Mouse (Mus musculus): ENCODE measurements around the gene Tmtc2. TPM values are rescaled to one million over a fixed set of nuclear protein-coding genes. Genes with fewer than 3 reads are reported as not detected.

Gene Tmtc2
- polyA plus RNA-seq, 1 experiment from 2014 or later, result 3.5 TPM

DNA sequence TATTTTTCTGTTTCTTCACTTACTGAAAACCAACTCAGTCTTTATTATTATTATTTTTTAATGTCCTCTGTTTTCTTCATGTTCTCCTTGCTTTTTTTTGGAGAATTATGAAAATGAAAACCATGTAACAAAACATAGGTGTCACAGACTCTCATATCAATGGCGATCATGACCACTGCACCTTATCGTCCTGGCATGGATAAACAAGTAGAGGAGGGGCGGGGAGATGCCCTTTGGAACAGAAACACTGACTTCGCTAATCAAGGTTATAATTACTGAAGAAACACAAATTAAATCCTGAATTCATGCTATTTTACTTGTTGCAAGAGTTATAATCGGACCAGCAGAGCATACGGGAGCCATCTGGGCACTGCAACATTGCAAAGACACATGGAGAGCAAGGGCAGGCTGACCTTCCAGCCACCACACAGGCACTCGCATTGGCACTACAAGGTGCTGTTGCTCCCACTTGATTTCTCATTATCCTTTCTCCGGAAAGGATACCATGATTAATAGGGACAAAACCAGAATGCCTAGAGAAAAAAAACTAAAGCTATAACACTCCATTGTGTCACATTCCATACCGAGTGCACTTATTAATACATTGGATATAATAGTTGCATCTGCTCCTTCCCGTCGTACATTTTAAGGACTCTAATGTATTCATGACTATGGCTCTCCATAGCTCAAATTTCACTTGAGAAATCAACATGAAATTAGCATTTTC is 172.3 kb downstream of the Tmtc2 start:
- no peaks in the 10 kb centered on the region for H3K4me1 ChIP-seq (replicated peaks; ENCODE audit: control insufficient read depth, insufficient read depth, low read length)
- H3K4me2 ChIP-seq, result no peak overlapping the region
- H3K4me3 ChIP-seq (ENCODE audit: low read depth, low read length), result no peak overlapping the region
- no peaks in the 10 kb centered on the region for H3K27me3 ChIP-seq (replicated peaks; ENCODE audit: control insufficient read depth, insufficient read depth, low read length)
- H3K9me3 ChIP-seq (ENCODE audit: control insufficient read depth, low read length), result no peaks in the 10 kb centered on the region
- H3K36me3 ChIP-seq (ENCODE audit: control insufficient read depth, insufficient read depth, low read length), result no peaks in the 10 kb centered on the region
- no peak for DNase-seq (ENCODE audit: low spot score)
- no peak overlapping the region for H3K9ac ChIP-seq (ENCODE audit: low read depth, low read length)
- WGBS, result 90% methylated on average over 11 of the region's 11 CpGs
- no peak overlapping the region for H3K27ac ChIP-seq (ENCODE audit: low read depth, low read length)
- ATAC-seq (replicated peaks; ENCODE audit: low FRiP score), result no peak

DNA sequence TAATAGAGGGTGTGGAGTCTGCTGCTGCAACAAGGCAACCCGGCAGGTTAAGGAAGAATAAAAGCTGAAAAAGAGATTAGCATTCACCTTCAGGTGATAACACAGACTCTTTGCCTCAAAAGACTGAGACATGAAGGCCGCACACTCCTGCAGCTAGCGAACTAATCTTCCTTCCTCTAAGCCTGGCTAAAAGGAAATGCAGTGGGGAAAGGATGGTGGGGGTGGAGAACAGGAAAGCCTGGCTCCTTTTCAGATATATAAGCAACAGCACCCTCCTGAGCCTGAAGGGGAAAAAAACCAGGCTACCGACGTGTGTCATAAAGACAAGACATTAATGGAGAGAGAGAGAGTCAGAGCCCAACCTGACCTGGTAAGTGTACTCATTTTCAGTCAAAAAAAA is 174.9 kb downstream of the Tmtc2 start:
- ATAC-seq (replicated peaks; ENCODE audit: low FRiP score), result no peak
- Histone ChIP-seq H3K9me3 (ENCODE audit: control insufficient read depth, low read length) (no peaks in the 10 kb centered on the region), H3K9ac (ENCODE audit: low read depth, low read length) (no peak overlapping the region), H3K27me3 (replicated peaks; ENCODE audit: control insufficient read depth, insufficient read depth, low read length) (no peaks in the 10 kb centered on the region), H3K4me2 (no peak overlapping the region), H3K27ac (ENCODE audit: low read depth, low read length) (no peak overlapping the region), H3K4me1 (replicated peaks; ENCODE audit: control insufficient read depth, insufficient read depth, low read length) (no peaks in the 10 kb centered on the region), H3K36me3 (ENCODE audit: control insufficient read depth, insufficient read depth, low read length) (no peaks in the 10 kb centered on the region), H3K4me3 (ENCODE audit: low read depth, low read length) (no peak overlapping the region)
- WGBS, result 27% methylated on average over 5 of the region's 5 CpGs
- no peak for DNase-seq (ENCODE audit: low spot score)

DNA sequence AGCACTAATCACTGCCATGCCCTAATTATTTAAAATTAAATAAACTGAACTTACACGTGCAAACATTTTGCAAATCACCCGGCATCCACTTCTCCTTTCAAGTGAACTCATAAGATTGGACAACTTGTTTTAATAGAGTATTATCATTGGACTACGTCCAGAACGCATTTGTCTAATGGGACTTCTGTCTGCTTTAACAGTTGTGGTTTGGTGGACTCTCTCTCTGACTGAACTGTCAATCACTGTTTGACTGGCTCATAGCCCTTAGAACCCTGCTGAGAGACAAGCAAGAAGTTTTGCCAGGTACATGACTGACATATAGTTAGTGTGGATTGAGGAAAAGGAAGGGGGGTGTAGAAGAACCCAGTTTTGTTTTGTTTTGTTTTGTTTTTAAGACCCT is 190.2 kb downstream of the Tmtc2 start:
- Histone ChIP-seq H3K9ac (ENCODE audit: low read depth, low read length) (no peak overlapping the region), H3K4me1 (replicated peaks; ENCODE audit: control insufficient read depth, insufficient read depth, low read length) (no peaks in the 10 kb centered on the region), H3K4me2 (no peak overlapping the region), H3K36me3 (ENCODE audit: control insufficient read depth, insufficient read depth, low read length) (no peaks in the 10 kb centered on the region), H3K27me3 (replicated peaks; ENCODE audit: control insufficient read depth, insufficient read depth, low read length) (no peaks in the 10 kb centered on the region), H3K4me3 (ENCODE audit: low read depth, low read length) (no peak overlapping the region), H3K27ac (ENCODE audit: low read depth, low read length) (no peak overlapping the region), H3K9me3 (ENCODE audit: control insufficient read depth, low read length) (no peaks in the 10 kb centered on the region)
- DNase-seq (ENCODE audit: low spot score) (no peak), ATAC-seq (replicated peaks; ENCODE audit: low FRiP score) (no peak)
- WGBS, result 68% methylated on average over 4 of the region's 4 CpGs

DNA sequence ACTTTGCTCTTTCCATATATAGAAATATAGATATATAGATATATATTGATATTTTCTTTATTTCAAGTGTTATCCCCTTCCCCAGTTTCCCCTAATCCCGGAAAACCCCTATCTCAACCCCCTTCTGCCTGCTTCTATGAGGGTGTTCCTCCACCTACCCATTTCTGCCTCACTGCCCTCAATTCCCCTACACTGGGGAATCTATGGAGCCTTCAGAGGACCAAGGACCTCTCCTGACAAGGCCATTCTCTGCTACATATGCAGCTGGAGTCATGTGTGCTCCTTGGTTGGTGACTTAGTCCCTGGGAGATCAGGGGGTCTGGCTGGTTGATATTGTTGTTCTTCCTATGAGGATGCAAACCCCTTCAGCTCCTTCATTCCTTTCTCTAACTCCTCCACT is 192.5 kb downstream of the Tmtc2 start:
- Histone ChIP-seq H3K4me3 (ENCODE audit: low read depth, low read length) (no peak overlapping the region), H3K4me1 (replicated peaks; ENCODE audit: control insufficient read depth, insufficient read depth, low read length) (no peaks in the 10 kb centered on the region), H3K27me3 (replicated peaks; ENCODE audit: control insufficient read depth, insufficient read depth, low read length) (no peaks in the 10 kb centered on the region), H3K27ac (ENCODE audit: low read depth, low read length) (no peak overlapping the region), H3K9ac (ENCODE audit: low read depth, low read length) (no peak overlapping the region), H3K9me3 (ENCODE audit: control insufficient read depth, low read length) (no peaks in the 10 kb centered on the region), H3K36me3 (ENCODE audit: control insufficient read depth, insufficient read depth, low read length) (no peaks in the 10 kb centered on the region), H3K4me2 (no peak overlapping the region)
- WGBS, result 83% methylated on average over 1 of the region's 1 CpGs
- no peak for ATAC-seq (replicated peaks; ENCODE audit: low FRiP score)
- no peak for DNase-seq (ENCODE audit: low spot score)

DNA sequence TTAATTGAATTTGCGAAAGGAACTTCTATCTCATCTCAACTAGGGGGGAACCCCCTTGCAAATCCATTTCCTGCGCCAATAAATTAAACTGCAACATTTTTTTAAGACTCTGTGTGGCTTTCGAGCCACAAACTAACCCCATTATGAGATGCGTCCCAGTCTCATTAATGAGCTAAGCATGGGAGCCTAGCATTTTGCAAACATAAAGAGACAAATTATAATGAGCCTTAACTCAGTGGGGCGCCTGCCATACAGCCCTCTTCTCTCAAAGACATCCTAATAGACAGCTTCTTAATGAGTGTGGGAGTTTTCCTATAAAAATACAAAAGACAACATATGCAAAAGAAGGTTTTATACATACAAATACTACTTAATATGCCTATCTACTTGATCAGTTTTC is 193.0 kb downstream of the Tmtc2 start:
- no peak for DNase-seq (ENCODE audit: low spot score)
- WGBS, result 81% methylated on average over 5 of the region's 5 CpGs
- no peak overlapping the region for H3K9ac ChIP-seq (ENCODE audit: low read depth, low read length)
- no peak overlapping the region for H3K4me3 ChIP-seq (ENCODE audit: low read depth, low read length)
- no peak overlapping the region for H3K4me2 ChIP-seq
- H3K4me1 ChIP-seq (replicated peaks; ENCODE audit: control insufficient read depth, insufficient read depth, low read length), result no peaks in the 10 kb centered on the region
- H3K27me3 ChIP-seq (replicated peaks; ENCODE audit: control insufficient read depth, insufficient read depth, low read length), result no peaks in the 10 kb centered on the region
- ATAC-seq (replicated peaks; ENCODE audit: low FRiP score), result no peak
- H3K27ac ChIP-seq (ENCODE audit: low read depth, low read length), result no peak overlapping the region
- H3K36me3 ChIP-seq (ENCODE audit: control insufficient read depth, insufficient read depth, low read length), result no peaks in the 10 kb centered on the region
- H3K9me3 ChIP-seq (ENCODE audit: control insufficient read depth, low read length), result no peaks in the 10 kb centered on the region

DNA sequence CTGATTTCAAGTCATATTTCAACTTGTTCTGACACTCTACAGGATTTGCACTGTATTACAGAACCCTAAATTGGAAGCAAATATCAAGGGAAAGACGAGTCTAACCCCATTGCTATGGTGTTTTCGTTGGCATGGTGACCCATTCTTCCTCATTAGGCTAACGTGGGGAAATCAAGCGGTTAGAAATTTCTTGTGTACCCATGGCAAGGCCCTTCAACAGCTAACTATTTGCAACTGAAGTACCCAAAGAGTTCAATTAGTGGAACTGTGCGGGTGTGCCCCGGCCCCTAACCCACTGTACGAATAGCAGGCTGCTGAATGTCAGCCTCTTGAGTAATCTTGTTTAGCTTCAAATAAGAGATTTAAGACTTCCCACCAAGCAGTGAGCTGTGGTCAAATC is 193.7 kb downstream of the Tmtc2 start:
- H3K36me3 ChIP-seq (ENCODE audit: control insufficient read depth, insufficient read depth, low read length), result no peaks in the 10 kb centered on the region
- no peak overlapping the region for H3K9ac ChIP-seq (ENCODE audit: low read depth, low read length)
- no peak for ATAC-seq (replicated peaks; ENCODE audit: low FRiP score)
- no peaks in the 10 kb centered on the region for H3K27me3 ChIP-seq (replicated peaks; ENCODE audit: control insufficient read depth, insufficient read depth, low read length)
- no peaks in the 10 kb centered on the region for H3K9me3 ChIP-seq (ENCODE audit: control insufficient read depth, low read length)
- H3K4me3 ChIP-seq (ENCODE audit: low read depth, low read length), result no peak overlapping the region
- 77% methylated on average over 7 of the region's 7 CpGs for WGBS
- DNase-seq (ENCODE audit: low spot score), result no peak
- H3K4me1 ChIP-seq (replicated peaks; ENCODE audit: control insufficient read depth, insufficient read depth, low read length), result no peaks in the 10 kb centered on the region
- no peak overlapping the region for H3K4me2 ChIP-seq
- no peak overlapping the region for H3K27ac ChIP-seq (ENCODE audit: low read depth, low read length)

DNA sequence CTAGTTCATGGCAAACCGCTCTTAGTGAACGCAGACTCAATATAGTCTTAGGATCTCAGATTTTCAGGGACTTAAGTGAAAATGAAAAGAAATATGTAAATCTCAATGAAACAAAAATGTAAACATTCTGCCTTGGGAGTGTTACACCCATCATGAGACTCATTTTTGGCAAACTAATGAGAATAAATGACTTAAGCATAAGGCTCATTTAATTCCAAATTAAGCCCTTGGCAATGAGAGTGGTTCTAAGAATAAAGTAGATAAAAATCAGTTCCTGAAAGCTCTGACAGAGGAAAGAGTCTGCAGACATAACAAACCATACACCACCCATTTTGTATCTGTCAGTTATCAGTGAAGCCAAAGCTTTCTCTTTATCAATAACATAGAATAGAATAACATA is 196.5 kb downstream of the Tmtc2 start:
- Histone ChIP-seq H3K4me1 (replicated peaks; ENCODE audit: control insufficient read depth, insufficient read depth, low read length) (no peaks in the 10 kb centered on the region), H3K9me3 (ENCODE audit: control insufficient read depth, low read length) (peaks cover 2% of the 10 kb centered on the region), H3K4me2 (no peak overlapping the region), H3K36me3 (ENCODE audit: control insufficient read depth, insufficient read depth, low read length) (no peaks in the 10 kb centered on the region), H3K9ac (ENCODE audit: low read depth, low read length) (no peak overlapping the region), H3K4me3 (ENCODE audit: low read depth, low read length) (no peak overlapping the region), H3K27me3 (replicated peaks; ENCODE audit: control insufficient read depth, insufficient read depth, low read length) (no peaks in the 10 kb centered on the region), H3K27ac (ENCODE audit: low read depth, low read length) (no peak overlapping the region)
- ATAC-seq (replicated peaks; ENCODE audit: low FRiP score) (no peak), DNase-seq (ENCODE audit: low spot score) (no peak)
- 89% methylated on average over 2 of the region's 2 CpGs for WGBS

DNA sequence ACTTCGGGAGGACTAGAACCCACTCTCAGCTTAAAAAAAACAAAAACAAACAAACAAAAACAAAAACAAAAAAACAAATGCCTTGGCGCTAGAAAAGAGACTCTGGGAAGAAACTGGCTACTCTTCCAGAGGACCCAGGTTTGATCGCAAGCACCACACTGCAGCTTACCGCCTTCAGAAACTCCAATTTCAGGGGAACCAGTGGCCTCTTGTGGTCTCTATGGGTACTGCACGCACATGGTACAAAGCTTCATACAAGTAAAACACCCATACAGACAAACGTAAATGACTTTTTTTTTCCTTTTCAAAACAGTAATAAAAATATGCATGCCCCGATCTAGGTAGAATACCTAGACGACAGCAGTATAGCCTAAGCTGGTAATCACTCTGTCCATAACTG is 201.0 kb downstream of the Tmtc2 start:
- Histone ChIP-seq H3K4me3 (ENCODE audit: low read depth, low read length) (no peak overlapping the region), H3K9me3 (ENCODE audit: control insufficient read depth, low read length) (peaks cover 2% of the 10 kb centered on the region), H3K4me2 (no peak overlapping the region), H3K4me1 (replicated peaks; ENCODE audit: control insufficient read depth, insufficient read depth, low read length) (no peaks in the 10 kb centered on the region), H3K36me3 (ENCODE audit: control insufficient read depth, insufficient read depth, low read length) (no peaks in the 10 kb centered on the region), H3K9ac (ENCODE audit: low read depth, low read length) (no peak overlapping the region), H3K27me3 (replicated peaks; ENCODE audit: control insufficient read depth, insufficient read depth, low read length) (no peaks in the 10 kb centered on the region), H3K27ac (ENCODE audit: low read depth, low read length) (no peak overlapping the region)
- DNase-seq (ENCODE audit: low spot score), result no peak
- WGBS, result 92% methylated on average over 8 of the region's 8 CpGs
- ATAC-seq (replicated peaks; ENCODE audit: low FRiP score), result no peak

DNA sequence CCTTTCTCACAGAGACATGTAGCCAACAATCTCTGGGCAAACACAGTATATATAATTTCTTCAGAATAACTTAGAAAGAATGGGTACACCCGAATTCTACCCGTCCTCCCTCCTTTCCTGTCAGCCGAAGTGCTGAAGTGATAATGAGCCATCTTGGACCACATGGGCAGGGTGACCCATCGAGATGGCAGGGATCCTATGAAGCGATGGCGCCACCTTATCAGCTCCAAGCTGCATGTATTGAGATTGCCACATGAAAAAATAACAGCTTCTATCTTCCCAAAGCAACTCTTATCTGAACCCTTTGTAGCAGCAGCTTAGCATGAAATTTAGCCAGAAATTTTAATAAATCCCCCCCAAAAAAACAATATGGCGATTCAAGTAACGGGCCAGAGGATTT is 206.0 kb downstream of the Tmtc2 start:
- H3K9ac ChIP-seq (ENCODE audit: low read depth, low read length), result no peak overlapping the region
- WGBS, result 70% methylated on average over 8 of the region's 8 CpGs
- peaks cover 2% of the 10 kb centered on the region; the same call in 1 of the 2 replicates for H3K9me3 ChIP-seq (ENCODE audit: control insufficient read depth, low read length)
- no peak overlapping the region for H3K27ac ChIP-seq (ENCODE audit: low read depth, low read length)
- H3K27me3 ChIP-seq (replicated peaks; ENCODE audit: control insufficient read depth, insufficient read depth, low read length), result no peaks in the 10 kb centered on the region
- no peaks in the 10 kb centered on the region for H3K4me1 ChIP-seq (replicated peaks; ENCODE audit: control insufficient read depth, insufficient read depth, low read length)
- ATAC-seq (replicated peaks; ENCODE audit: low FRiP score) (0 out of 2 replicates have a peak, but pooled peaks have one; percentile 37), DNase-seq (ENCODE audit: low spot score) (no peak)
- no peak overlapping the region for H3K4me2 ChIP-seq
- no peak overlapping the region for H3K4me3 ChIP-seq (ENCODE audit: low read depth, low read length)
- H3K36me3 ChIP-seq (ENCODE audit: control insufficient read depth, insufficient read depth, low read length), result no peaks in the 10 kb centered on the region
